Mouse (Mus musculus) heart, adult 2 months (tissue): ENCODE data around the gene Cep41. TPM values are rescaled to one million over a fixed set of nuclear protein-coding genes. Genes with fewer than 3 reads are reported as not detected.
A peak's percentile ranks its signal among the peaks of the same experiment; 100 is the strongest.

Source experiments
- DNase-seq, 2 experiments: peaks; one replicate each; pipeline ENCODE4 v3.0.0; 2021
- H3K27ac ChIP-seq: fragments of 200-600 bp; 2 replicates; pipeline ENCODE4 v1.8.1; 2022
- H3K27me3 ChIP-seq: fragments of 200-500 bp; 2 replicates; pipeline ENCODE4 v1.6.1; 2012; ENCODE audit warnings: mild to moderate bottlenecking, low read length, inconsistent platforms, mixed read lengths; ENCODE audit not compliant: control insufficient read depth, insufficient read depth
- H3K36me3 ChIP-seq: fragments of 200-500 bp; 2 replicates; pipeline ENCODE4 v1.6.1; 2012; ENCODE audit warnings: low read length, inconsistent platforms; ENCODE audit not compliant: control insufficient read depth, insufficient read depth
- H3K4me1 ChIP-seq: fragments of 200-500 bp; 2 replicates; pipeline ENCODE4 v1.6.1; 2011; ENCODE audit warnings: low read length; ENCODE audit not compliant: control insufficient read depth, insufficient read depth
- H3K4me3 ChIP-seq: fragments of 200-600 bp; 2 replicates; pipeline ENCODE4 v1.8.1; 2022
- H3K79me2 ChIP-seq: fragments of 200-500 bp; replicated peaks from 2 replicates; pipeline ENCODE4 v1.6.1; 2012; ENCODE audit warnings: mild to moderate bottlenecking, inconsistent platforms, low read length, moderate library complexity, mixed read lengths; ENCODE audit not compliant: control insufficient read depth, insufficient read depth
- H3K9ac ChIP-seq: fragments of 200-500 bp; 2 replicates; pipeline ENCODE4 v1.6.1; 2012; ENCODE audit warnings: low read depth, mild to moderate bottlenecking, control low read depth, inconsistent platforms, low read length, mixed read lengths
- CTCF ChIP-seq: fragments of 200-600 bp; IDR thresholded peaks from 2 replicates; pipeline ENCODE4 v1.8.1; 2022; ENCODE audit warnings: antibody characterized with exemption, mild to moderate bottlenecking, moderate library complexity
- EP300 ChIP-seq: fragments of 200-500 bp; IDR thresholded peaks from 2 replicates; pipeline ENCODE4 v1.6.1; 2011; ENCODE audit warnings: low read depth, low read length, control low read depth; ENCODE audit not compliant: insufficient read depth
- POLR2A ChIP-seq: fragments of 200-500 bp; IDR thresholded peaks from 2 replicates; pipeline ENCODE4 v1.6.1; 2011; ENCODE audit warnings: mild to moderate bottlenecking, low read depth, low read length, control low read depth; ENCODE audit not compliant: insufficient read depth
- WGBS: fragments of 180-500 bp; shearing (Covaris S2); methylation state at CpG from one replicate; pipeline ENCODE4 v1.1.7; 2018; 5-methylcytosine and 5-hydroxymethylcytosine counted together
- intact Hi-C: fragments of 180-260 bp; cut with DNase I; formaldehyde crosslinking; loops from one replicate; pipeline ENCODE4 v1.15.1; 2025
- long read RNA-seq: library from polyadenylated mRNA; stranded (forward); transcript quantifications from one replicate; pipeline ENCODE4 v2.0.0, GENCODE M21; 2021
- polyA plus RNA-seq: library from polyadenylated mRNA; depleted of rRNA; stranded (reverse); fragments of >200 nt; gene quantifications from 2 replicates; pipeline ENCODE4 v1.2.3, GENCODE M21; 2012; rRNA removed
- total RNA-seq, 2 experiments: library from RNA; stranded (reverse); gene quantifications; 2 replicates each; pipeline ENCODE4 v1.2.3; 2021

Gene Cep41
- total RNA-seq: 1 to 10 TPM; 1.3 to 1.4 TPM
- 1.9 and 2.3 TPM in 2 replicates for polyA plus RNA-seq
- long read RNA-seq, partial matches to known transcripts: 1 of 3 reads
- long read RNA-seq, other reads (novel, unspliced or antisense): 0 of 3 reads

GRCm38 (mm10) chr6:30693350-30693991 lies at the start of gene Cep41:
Gene Cep41, minus strand, starts transcription at chr6:30693749.
- no peaks in the 10 kb centered on the region for H3K27me3 ChIP-seq
- peak within 1 kb of the TSS; percentile 84 for H3K4me3 ChIP-seq
- H3K36me3 ChIP-seq: no peaks in the 10 kb centered on the region
- peak within 1 kb of the TSS; percentile 84 for H3K9ac ChIP-seq
- TF ChIP-seq POLR2A (peak; percentile 38; the same call in 1 of the 2 replicates), CTCF (no peak), EP300 (no peak)
- no peaks in the 10 kb centered on the region for H3K79me2 ChIP-seq
- peak; percentile 96 to 99 for DNase-seq
- 2% methylated on average over 50 of the region's 52 CpGs for WGBS
- peak within 1 kb of the TSS; percentile 95 for H3K27ac ChIP-seq
- H3K4me1 ChIP-seq: no peaks in the 10 kb centered on the region; the same call in 1 of the 2 replicates
- intact Hi-C loops: loop anchor here (5.0 to 10.0 kb wide), 2 partner anchors 156 to 1419 kb away; partner anchors contain the start of genes Fam71f2 and Hilpda

GRCm38 (mm10) chr6:30739177-30739747 lies 45.7 kb upstream of the Cep41 start:
- no peak overlapping the region for H3K27ac ChIP-seq
- intact Hi-C loops: no loop called here
- 46% methylated on average over 10 of the region's 10 CpGs for whole genome bisulfite sequencing
- no peak for TF ChIP-seq CTCF
- no peak for TF ChIP-seq POLR2A
- no peak for TF ChIP-seq EP300
- peak; percentile 35 to 39 for DNase-seq
- no peaks in the 10 kb centered on the region for H3K4me1 ChIP-seq
- no peaks in the 10 kb centered on the region for H3K36me3 ChIP-seq
- no peaks in the 10 kb centered on the region for H3K27me3 ChIP-seq
- no peak overlapping the region for H3K9ac ChIP-seq
- no peaks in the 10 kb centered on the region for H3K79me2 ChIP-seq
- peak overlapping the region; percentile 61 for H3K4me3 ChIP-seq

- H3K27ac ChIP-seq: peak overlapping the region; percentile 32
Measured at GRCm38 (mm10) chr6:30738464-30739006, 45.0 kb upstream of the Cep41 start.

GRCm38 (mm10) chr6:30737548-30738463 lies 44.3 kb upstream of the Cep41 start:
- Histone ChIP-seq H3K4me1 (no peaks in the 10 kb centered on the region), H3K27me3 (no peaks in the 10 kb centered on the region), H3K9ac (peak overlapping the region; percentile 74), H3K79me2 (no peaks in the 10 kb centered on the region), H3K27ac (peak overlapping the region; percentile 32), H3K4me3 (peak overlapping the region; percentile 61), H3K36me3 (no peaks in the 10 kb centered on the region)
- WGBS: 61% methylated on average over 62 of the region's 66 CpGs
- TF ChIP-seq POLR2A (peak; percentile 97), CTCF (peak; percentile 36), EP300 (no peak)
- DNase-seq: peak; percentile 81 to 84
- intact Hi-C loops: loop anchor here (1.0 kb wide), 1 partner anchor 203 kb away; no protein-coding TSS in a partner anchor

More at GRCm38 (mm10) chr6:30738464-30739006, 45.0 kb upstream of the Cep41 start:
- Histone ChIP-seq H3K4me1 (no peaks in the 10 kb centered on the region), H3K36me3 (no peaks in the 10 kb centered on the region), H3K79me2 (no peaks in the 10 kb centered on the region), H3K4me3 (peak overlapping the region; percentile 61), H3K27me3 (no peaks in the 10 kb centered on the region), H3K9ac (no peak overlapping the region; the same call in 1 of the 2 replicates)
- intact Hi-C loops: no loop called here
- TF ChIP-seq EP300: no peak
- TF ChIP-seq POLR2A: no peak
- no peak for TF ChIP-seq CTCF
- 54% methylated on average over 20 of the region's 20 CpGs for WGBS
- no peak for DNase-seq

GRCm38 (mm10) chr6:30736864-30737547 lies 43.5 kb upstream of the Cep41 start:
- Histone ChIP-seq H3K36me3 (no peaks in the 10 kb centered on the region), H3K9ac (no peak overlapping the region), H3K27me3 (no peaks in the 10 kb centered on the region), H3K4me3 (peak overlapping the region; percentile 61), H3K4me1 (no peaks in the 10 kb centered on the region), H3K27ac (no peak overlapping the region; the same call in 1 of the 2 replicates), H3K79me2 (no peaks in the 10 kb centered on the region)
- WGBS: 56% methylated on average over 29 of the region's 29 CpGs
- intact Hi-C loops: loop anchor here (1.0 kb wide), 1 partner anchor 202 kb away; no protein-coding TSS in a partner anchor
- peak; percentile 75 to 81 for DNase-seq
- TF ChIP-seq EP300 (no peak), CTCF (peak; percentile 78)
